ENCODE assay signal across 20 mouse cellular contexts in the genomic region with DNA sequence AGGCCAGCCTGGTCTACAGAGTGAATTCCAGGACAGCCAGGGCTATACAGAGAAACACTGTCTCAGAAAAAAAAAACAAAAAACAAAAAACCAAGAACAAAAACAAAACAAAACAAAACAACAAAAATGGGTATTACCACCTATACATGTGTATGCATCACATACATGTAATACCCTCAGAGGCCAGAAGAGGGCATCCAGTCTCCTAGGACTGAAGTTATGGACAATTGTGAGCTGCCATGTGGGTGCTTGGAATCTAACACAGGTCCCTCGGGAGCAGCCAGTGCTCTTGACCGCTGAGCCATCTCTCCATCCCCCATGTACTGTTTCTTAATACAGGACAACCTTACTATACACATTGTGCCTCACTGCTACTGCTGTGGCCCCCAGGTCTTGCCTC. TPM values are rescaled to one million over a fixed set of nuclear protein-coding genes. Genes with fewer than 3 reads are reported as not detected.
DNase-seq lines count a peak whose midpoint lies in the region; ATAC-seq and TF ChIP-seq lines count a peak whose summit lies in the region.
"Had no signal": no experiment of that assay in that cellular context is flagged by ENCODE, and none has a peak within 500 bp of the region (broad histone marks: within the 10 kb centered on the region; RNA-seq: fewer than 3 reads in every experiment).

No protein-coding gene starts in this region.

- no peak overlapping the region for H3K9ac ChIP-seq in liver, embryonic 14.5 days (replicated peaks)
- H3K9ac ChIP-seq: forebrain, embryonic 15.5 days; hindbrain, embryonic 12.5 days; midbrain, embryonic 12.5 days; neural tube, embryonic 15.5 days had no signal

- no peak for ATAC-seq in CD4-positive, CD25-positive, alpha-beta regulatory T cell, adult 4 months
- no peak for ATAC-seq in liver, embryonic 14.5 days (ENCODE audit: insufficient read depth)
- ATAC-seq: forebrain, embryonic 15.5 days had no signal

- H3K4me3 ChIP-seq in liver, embryonic 14.5 days (ENCODE audit: insufficient read depth in 1 of 2, low read depth in 2 of 2, low read length in 2 of 2), result no peak overlapping the region
- H3K4me3 ChIP-seq: erythroblast, embryonic 14.5 days; forebrain, embryonic 15.5 days; hindbrain, embryonic 12.5 days; midbrain, embryonic 12.5 days; neural tube, embryonic 15.5 days had no signal

- no peaks in the 10 kb centered on the region for H3K9me3 ChIP-seq in liver, embryonic 14.5 days (ENCODE audit: control insufficient read depth, low read length)
- H3K9me3 ChIP-seq: forebrain, embryonic 15.5 days; midbrain, embryonic 12.5 days; neural tube, embryonic 15.5 days had no signal

- no peaks in the 10 kb centered on the region for H3K27me3 ChIP-seq in liver, embryonic 14.5 days (ENCODE audit: control insufficient read depth, insufficient read depth, low read length)
- H3K27me3 ChIP-seq: forebrain, embryonic 15.5 days; hindbrain, embryonic 12.5 days; neural tube, embryonic 15.5 days had no signal

- H3K4me2 ChIP-seq in liver, embryonic 14.5 days (ENCODE audit: low read depth), result no peak overlapping the region
- H3K4me2 ChIP-seq: forebrain, embryonic 15.5 days; hindbrain, embryonic 12.5 days; midbrain, embryonic 12.5 days; neural tube, embryonic 15.5 days had no signal

- no peak overlapping the region for H3K27ac ChIP-seq in liver, embryonic 14.5 days
- H3K27ac ChIP-seq: forebrain, embryonic 15.5 days; hindbrain, embryonic 12.5 days; macrophage; midbrain, embryonic 12.5 days; neural tube, embryonic 15.5 days had no signal

- peaks cover 0 to 9% of the 10 kb centered on the region in 2 experiments; a peak in 2 of 4 replicates for H3K4me1 ChIP-seq in liver, embryonic 14.5 days (replicated peaks; ENCODE audit: control insufficient read depth in 2 of 2, insufficient read depth in 2 of 2, low read length in 1 of 2)
- H3K4me1 ChIP-seq: forebrain, embryonic 15.5 days; midbrain, embryonic 12.5 days had no signal

- no peaks in the 10 kb centered on the region for H3K36me3 ChIP-seq in liver, embryonic 14.5 days (replicated peaks; ENCODE audit: control insufficient read depth, insufficient read depth, low read depth)
- H3K36me3 ChIP-seq: forebrain, embryonic 15.5 days; hindbrain, embryonic 12.5 days; midbrain, embryonic 12.5 days; neural tube, embryonic 15.5 days had no signal

- DNase-seq in CD4-positive, CD25-positive, alpha-beta regulatory T cell, adult 2 months (ENCODE audit: low read depth, low spot score), result peak; percentile 50
- no peak for DNase-seq in liver, embryonic 14.5 days (ENCODE audit: low read depth in 3 of 3, low spot score in 3 of 3)
- DNase-seq in liver (no peak), ES-CJ7 (ENCODE audit: low read depth, low spot score) (peak; percentile 59)
- peak; percentile 51 for DNase-seq in naive thymus-derived CD4-positive, alpha-beta T cell, adult 2 months (ENCODE audit: low read depth)
- no peak for DNase-seq in frontal cortex, postnatal 10 days (ENCODE audit: low spot score in 2 of 2)
- DNase-seq in cerebellum, postnatal 14 days, result no peak
- DNase-seq: adrenal gland, adult 2 months; cerebellum, adult 11-12 months; kidney, adult 11 months; kidney, postnatal 14 days; lung, adult 2 months; retina, postnatal 1 day had no signal

- TF ChIP-seq CTCF in liver, embryonic 14.5 days (IDR thresholded peaks at IDR 0.05; ENCODE audit: low read depth), result peak; percentile 32

- 83% methylated on average over 2 of the region's 2 CpGs for WGBS in liver, embryonic 14.5 days (ENCODE audit: insufficient replicate concordance)

- no peak for TF ChIP-seq EP300 in liver, embryonic 14.5 days (IDR thresholded peaks at IDR 0.05; ENCODE audit: low read depth)

RNA-seq across cellular contexts. Expression of gene Fam102a, which starts 29.6 kb away (rescaled TPM):
- 10 to 100 TPM; 50.6 to 55.5 TPM for polyA plus RNA-seq in CD4-positive, CD25-positive, alpha-beta regulatory T cell, adult 4 months (2017; shearing (Covaris generic))
- 0.88 and 1.0 TPM in 2 replicates for polyA plus RNA-seq in liver, embryonic 14.5 days (2012; rRNA removed)
- polyA plus RNA-seq in liver, embryonic 14.5 days (2014; fragmentation: Nextera tagmentation; extraction: Ambion mirVana), result 0.91 and 1.1 TPM in 2 replicates

RNA-seq across cellular contexts. Expression of gene Slc25a25, which starts 54.3 kb away (rescaled TPM):
- 1 to 10 TPM; 4.7 to 6.7 TPM for polyA plus RNA-seq in CD4-positive, CD25-positive, alpha-beta regulatory T cell, adult 4 months (2017; shearing (Covaris generic))
- 5.4 and 6.0 TPM in 2 replicates for polyA plus RNA-seq in liver, embryonic 14.5 days (2012; rRNA removed)
- 5.5 and 7.0 TPM in 2 replicates for polyA plus RNA-seq in liver, embryonic 14.5 days (2014; fragmentation: Nextera tagmentation; extraction: Ambion mirVana)

RNA-seq across cellular contexts. Expression of gene Naif1, which starts 55.3 kb away (rescaled TPM):
- polyA plus RNA-seq in CD4-positive, CD25-positive, alpha-beta regulatory T cell, adult 4 months (2017; shearing (Covaris generic)), result 1 to 10 TPM; 5.5 to 7.1 TPM
- polyA plus RNA-seq in liver, embryonic 14.5 days (2012; rRNA removed), result 1.3 and 1.4 TPM in 2 replicates
- 1.6 and 2.0 TPM in 2 replicates for polyA plus RNA-seq in liver, embryonic 14.5 days (2014; fragmentation: Nextera tagmentation; extraction: Ambion mirVana)

Comparison
In these comparisons a context has a peak if more than half of its experiments do, and no peak if none do; other contexts are left out.
1. DNase-seq: peak in CD4-positive, CD25-positive, alpha-beta regulatory T cell, adult 2 months (single experiment), ES-CJ7 (single experiment) and naive thymus-derived CD4-positive, alpha-beta T cell, adult 2 months (single experiment); none in liver, embryonic 14.5 days (0 of 3), liver (single experiment), frontal cortex, postnatal 10 days (0 of 2) and cerebellum, postnatal 14 days (0 of 2).
2. RNA of gene Fam102a, which starts 29.6 kb away (polyA plus RNA-seq): 50.6 to 55.5 TPM in CD4-positive, CD25-positive, alpha-beta regulatory T cell, adult 4 months; 0.88 to 1.1 TPM in liver, embryonic 14.5 days; every median in the first group is over 10 times any median in the second.